Mouse (Mus musculus) thymus, adult 2 months (tissue): Measurements from ENCODE around the gene Gcm1.

ENCODE experiments used
- CTCF ChIP-seq: fragments of 200-500 bp; IDR thresholded peaks from 2 replicates; pipeline ENCODE4 v1.5.1; 2012; ENCODE audit warnings: mild to moderate bottlenecking, control low read depth, low read length, moderate library complexity, borderline replicate concordance; ENCODE audit not compliant: control insufficient read depth, poor library complexity, insufficient read depth; ENCODE audit errors: extremely low read depth
- POLR2A ChIP-seq: fragments of 200-500 bp; IDR thresholded peaks from 2 replicates; pipeline ENCODE4 v1.6.1; 2012; ENCODE audit warnings: mild to moderate bottlenecking, low read length, control low read depth, moderate library complexity; ENCODE audit not compliant: control insufficient read depth, poor library complexity, insufficient read depth; ENCODE audit errors: extremely low read depth

- TF ChIP-seq POLR2A (no peak), CTCF (no peak)
Measured at GRCm38 (mm10) chr9:78021256-78021655, 30.5 kb upstream of the Gcm1 start.
